Mouse (Mus musculus) lung, adult 2 months (tissue): Measurements from ENCODE around the gene Zfp710.

ENCODE experiments used
- CTCF ChIP-seq: fragments of 200-500 bp; IDR thresholded peaks from 2 replicates; pipeline ENCODE4 v1.5.1; 2011; ENCODE audit warnings: mild to moderate bottlenecking, low read length, control low read depth; ENCODE audit not compliant: insufficient read depth
- POLR2A ChIP-seq: fragments of 200-500 bp; IDR thresholded peaks from 2 replicates; pipeline ENCODE4 v1.6.1; 2011; ENCODE audit warnings: low read depth, mild to moderate bottlenecking, control low read depth, low read length, borderline replicate concordance; ENCODE audit errors: extremely low read depth

GRCm38 (mm10) chr7:80069615-80070327 is 45.2 kb downstream of the Zfp710 start:
- TF ChIP-seq CTCF, result no peak
- TF ChIP-seq POLR2A, result no peak
